Mouse (Mus musculus) hindbrain, postnatal 0 days (tissue): ENCODE data around the gene Elmod3. TPM values are rescaled to one million over a fixed set of nuclear protein-coding genes. Genes with fewer than 3 reads are reported as not detected.
A peak's percentile ranks its signal among the peaks of the same experiment; 100 is the strongest.
"Not testable (repeated sequence)": the region's sequence is repeated elsewhere in the genome, so short reads cannot be mapped to it uniquely, and the experiment has no call there.

Source experiments
- ATAC-seq: fragments of 200-750 bp; cut with Nextera tagmentation; 2 replicates; pipeline ENCODE4 v1.8.0; 2017; ENCODE audit warnings: mild to moderate bottlenecking, moderate TSS enrichment, moderate library complexity
- DNase-seq: peaks from one replicate; pipeline ENCODE4 v3.0.0-alpha.2; 2015; ENCODE audit warnings: low spot score
- H3K27ac ChIP-seq: fragments of 300-500 bp; sonication (generic); 2 replicates; pipeline ENCODE4 v1.5.1; 2014; ENCODE audit warnings: mild to moderate bottlenecking
- H3K27me3 ChIP-seq: fragments of 300-500 bp; sonication (generic); 2 replicates; pipeline ENCODE4 v1.6.1; 2014; ENCODE audit warnings: low read length, mixed read lengths; ENCODE audit not compliant: insufficient read depth
- H3K36me3 ChIP-seq: fragments of 300-500 bp; sonication (generic); 2 replicates; pipeline ENCODE4 v1.6.1; 2014; ENCODE audit warnings: low read length, mixed read lengths; ENCODE audit not compliant: insufficient read depth
- H3K4me1 ChIP-seq: fragments of 300-500 bp; sonication (generic); 2 replicates; pipeline ENCODE4 v1.6.1; 2014; ENCODE audit warnings: antibody characterized with exemption, low read length, mixed read lengths; ENCODE audit not compliant: insufficient read depth
- H3K4me2 ChIP-seq: fragments of 300-500 bp; sonication (generic); 2 replicates; pipeline ENCODE4 v1.6.1; 2014; ENCODE audit warnings: low read depth, mild to moderate bottlenecking, low read length, moderate library complexity, mixed read lengths
- H3K4me3 ChIP-seq: fragments of 300-500 bp; sonication (generic); 2 replicates; pipeline ENCODE4 v1.5.1; 2014; ENCODE audit warnings: low read length
- H3K9ac ChIP-seq: fragments of 300-500 bp; sonication (generic); replicated peaks from 2 replicates; pipeline ENCODE4 v1.6.1; 2014; ENCODE audit warnings: mild to moderate bottlenecking, low read length, moderate library complexity, mixed read lengths
- H3K9me3 ChIP-seq: fragments of 300-500 bp; sonication (generic); 2 replicates; pipeline ENCODE4 v1.6.1; 2016; ENCODE audit warnings: low read length, mixed read lengths
- CTCF ChIP-seq: IDR thresholded peaks from 2 replicates; pipeline ENCODE4 v1.5.1; 2016; ENCODE audit warnings: antibody characterized with exemption, control low read depth, low read depth
- WGBS: fragments of 180-500 bp; shearing (Covaris S2); extraction: QIAGEN DNeasy Blood & Tissue Kit; methylation state at CpG from one replicate; pipeline ENCODE4 v1.1.7; 2014; 5-methylcytosine and 5-hydroxymethylcytosine counted together
- polyA plus RNA-seq: library from polyadenylated mRNA; unstranded; fragments of >200 nt; fragmentation: Nextera tagmentation; extraction: Ambion mirVana; gene quantifications from 2 replicates; pipeline ENCODE4 v1.2.1, GENCODE M21; 2015
- total RNA-seq: library from RNA; depleted of rRNA; stranded (reverse); fragments of >200 nt; gene quantifications from 2 replicates; pipeline ENCODE4 v1.2.3, GENCODE M21; 2014

Elmod3 gene
- total and polyA plus RNA-seq, 2 experiments from 2014 or later: 16.2 to 23.8 TPM

- H3K27me3 ChIP-seq: no peaks in the 10 kb centered on the region
- no peaks in the 10 kb centered on the region for H3K36me3 ChIP-seq
- peak overlapping the region; percentile 12; the same call in 1 of the 2 replicates for H3K27ac ChIP-seq
- no peak for TF ChIP-seq CTCF
- DNase-seq (no peak), ATAC-seq (no peak)
- no peaks in the 10 kb centered on the region for H3K9me3 ChIP-seq
- peak overlapping the region; percentile 36 for H3K4me3 ChIP-seq
- peak overlapping the region; percentile 61 for H3K4me2 ChIP-seq
- WGBS: 54% methylated on average over 10 of the region's 10 CpGs
- H3K4me1 ChIP-seq: peaks cover 3% of the 10 kb centered on the region; the same call in 1 of the 2 replicates
- H3K9ac ChIP-seq: peak overlapping the region; percentile 33; the same call in 1 of the 2 replicates
These were observed 60.2 kb downstream of the Elmod3 start for GRCm38 (mm10) chr6:72537998-72538500.

- DNase-seq (peak; percentile 88), ATAC-seq (no peak)
- 3% methylated on average over 9 of the region's 9 CpGs for WGBS
- Histone ChIP-seq H3K4me1 (peaks cover 6% of the 10 kb centered on the region; the same call in 1 of the 2 replicates), H3K4me3 (no peak overlapping the region), H3K4me2 (peak overlapping the region; percentile 47), H3K27ac (0 out of 2 replicates have a peak overlapping the region, but pooled peaks have one; percentile 36), H3K9me3 (no peaks in the 10 kb centered on the region), H3K27me3 (no peaks in the 10 kb centered on the region), H3K9ac (no peak overlapping the region), H3K36me3 (no peaks in the 10 kb centered on the region)
- peak; percentile 91 for TF ChIP-seq CTCF
These were observed 63.0 kb downstream of the Elmod3 start for GRCm38 (mm10) chr6:72535165-72535564.

- DNase-seq: peak; percentile 94
- peak; percentile 61 for ATAC-seq
- TF ChIP-seq CTCF: peak; percentile 99
- Histone ChIP-seq H3K4me3 (no peak overlapping the region), H3K9ac (no peak overlapping the region), H3K36me3 (no peaks in the 10 kb centered on the region), H3K27ac (no peak overlapping the region), H3K4me1 (peaks cover 6% of the 10 kb centered on the region; the same call in 1 of the 2 replicates), H3K9me3 (no peaks in the 10 kb centered on the region), H3K4me2 (no peak overlapping the region), H3K27me3 (no peaks in the 10 kb centered on the region)
- WGBS: 38% methylated on average over 9 of the region's 9 CpGs
These were observed 64.0 kb downstream of the Elmod3 start for GRCm38 (mm10) chr6:72534035-72534809.

GRCm38 (mm10) chr6:72533555-72533954 is 64.7 kb downstream of the Elmod3 start:
- H3K4me1 ChIP-seq, H3K4me3 ChIP-seq, H3K27me3 ChIP-seq, DNase-seq, H3K9ac ChIP-seq, H3K27ac ChIP-seq, H3K9me3 ChIP-seq, H3K4me2 ChIP-seq, ATAC-seq, H3K36me3 ChIP-seq: not testable (repeated sequence)
- 25% methylated on average over 1 of the region's 1 CpGs for WGBS

GRCm38 (mm10) chr6:72532580-72532979 is 65.6 kb downstream of the Elmod3 start:
- H3K4me2 ChIP-seq: no peak overlapping the region
- no peak for DNase-seq
- no peak overlapping the region for H3K9ac ChIP-seq
- no peak overlapping the region for H3K27ac ChIP-seq
- peaks cover 4% of the 10 kb centered on the region; the same call in 1 of the 2 replicates for H3K4me1 ChIP-seq
- WGBS: 69% methylated on average over 4 of the region's 4 CpGs
- H3K4me3 ChIP-seq: no peak overlapping the region
- no peaks in the 10 kb centered on the region for H3K27me3 ChIP-seq
- no peak for TF ChIP-seq CTCF
- H3K36me3 ChIP-seq: no peaks in the 10 kb centered on the region
- ATAC-seq: no peak
- H3K9me3 ChIP-seq: no peaks in the 10 kb centered on the region

GRCm38 (mm10) chr6:72528410-72529151 is 69.6 kb downstream of the Elmod3 start:
- DNase-seq (no peak), ATAC-seq (no peak)
- 75% methylated on average over 10 of the region's 10 CpGs for WGBS
- H3K9me3 ChIP-seq: no peaks in the 10 kb centered on the region
- no peak for TF ChIP-seq CTCF
- no peaks in the 10 kb centered on the region for H3K36me3 ChIP-seq
- H3K4me2 ChIP-seq: no peak overlapping the region
- H3K27ac ChIP-seq: no peak overlapping the region
- H3K27me3 ChIP-seq: no peaks in the 10 kb centered on the region
- no peak overlapping the region for H3K4me3 ChIP-seq
- H3K4me1 ChIP-seq: peaks cover 4% of the 10 kb centered on the region; the same call in 1 of the 2 replicates
- no peak overlapping the region for H3K9ac ChIP-seq
